Mouse (Mus musculus): ENCODE measurements around the gene Pirt. TPM values are rescaled to one million over a fixed set of nuclear protein-coding genes. Genes with fewer than 3 reads are reported as not detected.

Pirt gene
- polyA plus RNA-seq, 1 experiment from 2014 or later = 10.4 TPM

GRCm38 (mm10) chr11:66961447-66962176 lies 49.8 kb downstream of the Pirt start:
- Histone ChIP-seq H3K9me3 (no peaks in the 10 kb centered on the region), H3K36me3 (no peaks in the 10 kb centered on the region), H3K27me3 (no peaks in the 10 kb centered on the region), H3K27ac (no peak overlapping the region), H3K4me1 (replicated peaks) (no peaks in the 10 kb centered on the region), H3K4me2 (no peak overlapping the region), H3K4me3 (no peak overlapping the region), H3K9ac (no peak overlapping the region)
- WGBS = 89% methylated on average over 12 of the region's 12 CpGs
- ATAC-seq (ENCODE audit: low FRiP score) = no peak

GRCm38 (mm10) chr11:66963462-66963861 lies 51.7 kb downstream of the Pirt start:
- Histone ChIP-seq H3K4me2 (no peak overlapping the region), H3K9ac (no peak overlapping the region), H3K4me3 (no peak overlapping the region), H3K4me1 (replicated peaks) (no peaks in the 10 kb centered on the region), H3K9me3 (no peaks in the 10 kb centered on the region), H3K36me3 (no peaks in the 10 kb centered on the region), H3K27ac (no peak overlapping the region), H3K27me3 (no peaks in the 10 kb centered on the region)
- 95% methylated on average over 1 of the region's 1 CpGs for WGBS
- no peak for ATAC-seq (ENCODE audit: low FRiP score)

- Histone ChIP-seq H3K9ac (no peak overlapping the region), H3K4me3 (no peak overlapping the region), H3K27ac (no peak overlapping the region), H3K36me3 (no peaks in the 10 kb centered on the region), H3K4me1 (replicated peaks) (no peaks in the 10 kb centered on the region), H3K4me2 (no peak overlapping the region), H3K27me3 (no peaks in the 10 kb centered on the region), H3K9me3 (no peaks in the 10 kb centered on the region)
- no peak for ATAC-seq (ENCODE audit: low FRiP score)
- 20% methylated on average over 7 of the region's 7 CpGs for WGBS
Measured at GRCm38 (mm10) chr11:66966500-66967116, 54.8 kb downstream of the Pirt start.

- no peak for ATAC-seq (ENCODE audit: low FRiP score)
- H3K9ac ChIP-seq = no peak overlapping the region
- H3K4me3 ChIP-seq = no peak overlapping the region
- H3K27me3 ChIP-seq = no peaks in the 10 kb centered on the region
- H3K9me3 ChIP-seq = no peaks in the 10 kb centered on the region
- H3K4me2 ChIP-seq = no peak overlapping the region
- H3K4me1 ChIP-seq (replicated peaks) = no peaks in the 10 kb centered on the region
- no peak overlapping the region for H3K27ac ChIP-seq
- WGBS = 100% methylated on average over 1 of the region's 1 CpGs
- no peaks in the 10 kb centered on the region for H3K36me3 ChIP-seq
Measured at GRCm38 (mm10) chr11:66968575-66968974, 56.8 kb downstream of the Pirt start.

GRCm38 (mm10) chr11:66973507-66973906 lies 61.7 kb downstream of the Pirt start:
- no peak for ATAC-seq (ENCODE audit: low FRiP score)
- Histone ChIP-seq H3K9me3 (peaks cover 15% of the 10 kb centered on the region; the same call in 1 of the 2 replicates), H3K4me3 (no peak overlapping the region), H3K36me3 (no peaks in the 10 kb centered on the region), H3K27me3 (no peaks in the 10 kb centered on the region), H3K4me1 (replicated peaks) (no peaks in the 10 kb centered on the region), H3K27ac (no peak overlapping the region), H3K9ac (no peak overlapping the region), H3K4me2 (no peak overlapping the region)
- WGBS = 93% methylated on average over 3 of the region's 3 CpGs

- Histone ChIP-seq H3K4me3 (no peak overlapping the region), H3K4me2 (no peak overlapping the region), H3K27ac (no peak overlapping the region), H3K4me1 (replicated peaks) (no peaks in the 10 kb centered on the region), H3K27me3 (no peaks in the 10 kb centered on the region), H3K9me3 (peaks cover 15% of the 10 kb centered on the region; the same call in 1 of the 2 replicates), H3K9ac (no peak overlapping the region), H3K36me3 (no peaks in the 10 kb centered on the region)
- no peak for ATAC-seq (ENCODE audit: low FRiP score)
- 93% methylated on average over 7 of the region's 7 CpGs for WGBS
Measured at GRCm38 (mm10) chr11:66975606-66976330, 64.0 kb downstream of the Pirt start.

Other genes with a start within 250 kb of the Pirt start
- not detected in 2 replicates for gene Tmem238l, start 44.7 kb downstream of the Pirt start, polyA plus RNA-seq (2015; fragmentation: Nextera tagmentation; extraction: Ambion mirVana)
- gene Tmem220, start 113.2 kb downstream of the Pirt start, polyA plus RNA-seq (2015; fragmentation: Nextera tagmentation; extraction: Ambion mirVana) = 0.93 and 1.0 TPM in 2 replicates
- gene Adprm, start 140.6 kb downstream of the Pirt start, polyA plus RNA-seq (2015; fragmentation: Nextera tagmentation; extraction: Ambion mirVana) = 34.5 and 35.2 TPM in 2 replicates
- gene Sco1, start 140.7 kb downstream of the Pirt start, polyA plus RNA-seq (2015; fragmentation: Nextera tagmentation; extraction: Ambion mirVana) = 13.1 and 14.1 TPM in 2 replicates
- 0.89 and 1.8 TPM in 2 replicates for gene Myh3, start 166.3 kb downstream of the Pirt start, polyA plus RNA-seq (2015; fragmentation: Nextera tagmentation; extraction: Ambion mirVana)